Mouse (Mus musculus): ENCODE results near the gene Bcl2l1. TPM values are rescaled to one million over a fixed set of nuclear protein-coding genes. Genes with fewer than 3 reads are reported as not detected.

Bcl2l1 gene
- polyA plus RNA-seq, 2 experiments, result 46.8 to 91.2 TPM

GRCm38 (mm10) chr2:152763310-152763709 is 68.2 kb downstream of the Bcl2l1 start:
- Histone ChIP-seq H3K9me3 (ENCODE audit: control insufficient read depth, low read length) (no peaks in the 10 kb centered on the region), H3K4me1 (ENCODE audit: control insufficient read depth, insufficient read depth, low read length) (peaks cover 26% of the 10 kb centered on the region), H3K4me2 (replicated peaks; ENCODE audit: low read depth, low read length, severe bottlenecking) (no peak overlapping the region), H3K36me3 (ENCODE audit: control insufficient read depth, insufficient read depth, low read length) (0 out of 2 replicates have a peak, but pooled peaks cover 3% of the 10 kb centered on the region), H3K27ac (replicated peaks; ENCODE audit: low read depth, low read length) (no peak overlapping the region), H3K4me3 (replicated peaks; ENCODE audit: low read length) (no peak overlapping the region), H3K9ac (ENCODE audit: low read depth, low read length, severe bottlenecking) (no peak overlapping the region), H3K27me3 (ENCODE audit: control insufficient read depth, insufficient read depth, low read length) (no peaks in the 10 kb centered on the region)
- DNase-seq (ENCODE audit: low spot score) (no peak), ATAC-seq (ENCODE audit: low FRiP score, low read depth) (no peak)
- WGBS, result 76% methylated on average over 6 of the region's 6 CpGs
- no peak for TF ChIP-seq POLR2A (IDR thresholded peaks at IDR 0.05; ENCODE audit: borderline replicate concordance, extremely low read depth, insufficient read depth, insufficient read length)

- no peak for TF ChIP-seq POLR2A (IDR thresholded peaks at IDR 0.05; ENCODE audit: borderline replicate concordance, extremely low read depth, insufficient read depth, insufficient read length)
- 51% methylated on average over 4 of the region's 4 CpGs for WGBS
- no peak for DNase-seq (ENCODE audit: low spot score)
- H3K36me3 ChIP-seq (ENCODE audit: control insufficient read depth, insufficient read depth, low read length), result 0 out of 2 replicates have a peak, but pooled peaks cover 3% of the 10 kb centered on the region
- no peak overlapping the region for H3K4me3 ChIP-seq (replicated peaks; ENCODE audit: low read length)
- H3K4me1 ChIP-seq (ENCODE audit: control insufficient read depth, insufficient read depth, low read length), result peaks cover 17% of the 10 kb centered on the region
- no peaks in the 10 kb centered on the region for H3K27me3 ChIP-seq (ENCODE audit: control insufficient read depth, insufficient read depth, low read length)
- no peak for ATAC-seq (ENCODE audit: low FRiP score, low read depth)
- no peak overlapping the region for H3K4me2 ChIP-seq (replicated peaks; ENCODE audit: low read depth, low read length, severe bottlenecking)
- H3K9ac ChIP-seq (ENCODE audit: low read depth, low read length, severe bottlenecking), result no peak overlapping the region
- H3K9me3 ChIP-seq (ENCODE audit: control insufficient read depth, low read length), result no peaks in the 10 kb centered on the region
- H3K27ac ChIP-seq (replicated peaks; ENCODE audit: low read depth, low read length), result no peak overlapping the region
Observed at GRCm38 (mm10) chr2:152758351-152758750, 73.2 kb downstream of the Bcl2l1 start.

- Histone ChIP-seq H3K4me1 (ENCODE audit: control insufficient read depth, insufficient read depth, low read length) (peaks cover 18% of the 10 kb centered on the region), H3K9me3 (ENCODE audit: control insufficient read depth, low read length) (no peaks in the 10 kb centered on the region), H3K9ac (ENCODE audit: low read depth, low read length, severe bottlenecking) (no peak overlapping the region), H3K27ac (replicated peaks; ENCODE audit: low read depth, low read length) (no peak overlapping the region), H3K27me3 (ENCODE audit: control insufficient read depth, insufficient read depth, low read length) (no peaks in the 10 kb centered on the region), H3K4me3 (replicated peaks; ENCODE audit: low read length) (no peak overlapping the region), H3K36me3 (ENCODE audit: control insufficient read depth, insufficient read depth, low read length) (0 out of 2 replicates have a peak, but pooled peaks cover under 1% of the 10 kb centered on the region), H3K4me2 (replicated peaks; ENCODE audit: low read depth, low read length, severe bottlenecking) (no peak overlapping the region)
- TF ChIP-seq POLR2A (IDR thresholded peaks at IDR 0.05; ENCODE audit: borderline replicate concordance, extremely low read depth, insufficient read depth, insufficient read length), result no peak
- DNase-seq (ENCODE audit: low spot score) (no peak), ATAC-seq (ENCODE audit: low FRiP score, low read depth) (no peak)
- WGBS, result 52% methylated on average over 2 of the region's 2 CpGs
Observed at GRCm38 (mm10) chr2:152757478-152757877, 74.0 kb downstream of the Bcl2l1 start.

- peaks cover 18% of the 10 kb centered on the region for H3K4me1 ChIP-seq (ENCODE audit: control insufficient read depth, insufficient read depth, low read length)
- H3K4me3 ChIP-seq (replicated peaks; ENCODE audit: low read length), result no peak overlapping the region
- no peaks in the 10 kb centered on the region for H3K9me3 ChIP-seq (ENCODE audit: control insufficient read depth, low read length)
- no peak for ATAC-seq (ENCODE audit: low FRiP score, low read depth)
- no peak for DNase-seq (ENCODE audit: low spot score)
- H3K9ac ChIP-seq (ENCODE audit: low read depth, low read length, severe bottlenecking), result no peak overlapping the region
- no peak for TF ChIP-seq POLR2A (IDR thresholded peaks at IDR 0.05; ENCODE audit: borderline replicate concordance, extremely low read depth, insufficient read depth, insufficient read length)
- no peak overlapping the region for H3K27ac ChIP-seq (replicated peaks; ENCODE audit: low read depth, low read length)
- no peaks in the 10 kb centered on the region for H3K27me3 ChIP-seq (ENCODE audit: control insufficient read depth, insufficient read depth, low read length)
- H3K36me3 ChIP-seq (ENCODE audit: control insufficient read depth, insufficient read depth, low read length), result no peaks in the 10 kb centered on the region
- no peak overlapping the region for H3K4me2 ChIP-seq (replicated peaks; ENCODE audit: low read depth, low read length, severe bottlenecking)
- WGBS, result 65% methylated on average over 17 of the region's 17 CpGs
Observed at GRCm38 (mm10) chr2:152756474-152757393, 74.8 kb downstream of the Bcl2l1 start.

- under 1% methylated on average over 30 of the region's 30 CpGs for WGBS
- H3K27me3 ChIP-seq (ENCODE audit: control insufficient read depth, insufficient read depth, low read length), result no peaks in the 10 kb centered on the region
- no peak within 1 kb of the TSS for H3K27ac ChIP-seq (replicated peaks; ENCODE audit: low read depth, low read length)
- TF ChIP-seq POLR2A (IDR thresholded peaks at IDR 0.05; ENCODE audit: borderline replicate concordance, extremely low read depth, insufficient read depth, insufficient read length), result no peak
- no peaks in the 10 kb centered on the region for H3K9me3 ChIP-seq (ENCODE audit: control insufficient read depth, low read length)
- peak within 1 kb of the TSS; percentile 32 for H3K4me3 ChIP-seq (replicated peaks; ENCODE audit: low read length)
- H3K36me3 ChIP-seq (ENCODE audit: control insufficient read depth, insufficient read depth, low read length), result no peaks in the 10 kb centered on the region
- H3K9ac ChIP-seq (ENCODE audit: low read depth, low read length, severe bottlenecking), result peak within 1 kb of the TSS; percentile 46
- H3K4me2 ChIP-seq (replicated peaks; ENCODE audit: low read depth, low read length, severe bottlenecking), result peak within 1 kb of the TSS; percentile 54
- no peak for DNase-seq (ENCODE audit: low spot score)
- H3K4me1 ChIP-seq (ENCODE audit: control insufficient read depth, insufficient read depth, low read length), result peaks cover 18% of the 10 kb centered on the region
- ATAC-seq (ENCODE audit: low FRiP score, low read depth), result no peak
Observed at GRCm38 (mm10) chr2:152753944-152754711, 77.4 kb downstream of the Bcl2l1 start, which contains the start of gene Cox4i2. Gene Cox4i2, plus strand, starts transcription at chr2:152754173.

Measured in limb, embryonic 14.5 days (tissue).